Mouse (Mus musculus) liver, postnatal 0 days (tissue): ENCODE results near the gene Arhgap15.

ENCODE experiments used
- CTCF ChIP-seq: sonication (generic); IDR thresholded peaks from 2 replicates; pipeline ENCODE4 v1.5.1; 2016; ENCODE audit warnings: antibody characterized with exemption, low read depth
- EP300 ChIP-seq: IDR thresholded peaks from 2 replicates; pipeline ENCODE4 v1.6.1; 2016; ENCODE audit warnings: antibody characterized with exemption, low read depth, mild to moderate bottlenecking

- TF ChIP-seq CTCF (no peak), EP300 (no peak)
Observed at GRCm38 (mm10) chr2:43786101-43786500, 37.5 kb downstream of the Arhgap15 start.
